Mouse (Mus musculus) CH12F3 (cell line): ENCODE results near the gene Cyp2c38.
"Not testable (repeated sequence)": the region's sequence is repeated elsewhere in the genome, so short reads cannot be mapped to it uniquely, and the experiment has no call there.

Experiments used
- in situ Hi-C: fragments of 300-500 bp; cut with MboI; formaldehyde crosslinking; loops from 2 replicates; pipeline ENCODE4 v1.14.3; 2020; ENCODE audit warnings: low sequenced_read_pairs

Cyp2c38 gene

DNA sequence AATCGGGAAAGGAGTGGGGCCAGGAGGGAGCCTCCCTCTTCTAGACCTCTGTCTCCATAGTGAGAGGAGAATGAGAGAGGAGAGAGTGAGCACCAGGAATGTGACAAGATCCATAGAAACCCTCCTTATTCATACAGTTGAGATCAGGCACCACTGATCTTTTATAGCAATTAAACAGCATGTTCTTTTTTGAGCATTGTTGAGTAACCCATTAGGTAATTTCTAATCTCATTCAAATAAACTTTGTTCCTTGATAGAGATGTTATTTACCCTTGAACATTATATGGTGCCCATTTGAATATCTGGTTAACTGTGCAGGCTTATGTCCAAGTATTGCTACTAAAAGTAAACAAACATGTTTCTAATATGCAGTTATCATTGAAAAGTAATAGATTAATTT is at the start of gene Cyp2c38:
Gene Cyp2c38, minus strand, starts transcription at position 135 of the 400 bp plus-strand sequence.
- in situ Hi-C loops = no loop called here

DNA sequence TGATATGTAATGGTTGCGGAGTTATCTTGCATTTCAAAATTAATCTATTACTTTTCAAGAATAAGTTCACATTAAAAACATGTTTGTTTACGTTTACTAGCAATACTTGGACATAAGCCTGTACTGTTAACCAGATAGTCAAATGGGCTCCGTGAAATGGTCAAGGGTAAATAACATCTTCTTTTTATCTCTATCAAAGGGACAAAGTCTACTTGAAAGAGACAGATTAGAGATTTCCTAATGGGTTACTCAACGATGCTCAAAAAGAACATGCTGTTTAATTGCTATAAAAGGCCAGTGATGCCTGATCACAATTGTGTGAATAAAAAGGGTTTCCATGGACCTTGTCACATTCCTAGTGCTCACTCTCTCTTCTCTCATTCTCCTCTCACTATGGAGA is 47.7 kb upstream of the Cyp2c38 start, which contains the start of gene Cyp2c39:
Gene Cyp2c39, plus strand, starts transcription at position 329 of the 400 bp plus-strand sequence.
- in situ Hi-C loops = no loop called here

DNA sequence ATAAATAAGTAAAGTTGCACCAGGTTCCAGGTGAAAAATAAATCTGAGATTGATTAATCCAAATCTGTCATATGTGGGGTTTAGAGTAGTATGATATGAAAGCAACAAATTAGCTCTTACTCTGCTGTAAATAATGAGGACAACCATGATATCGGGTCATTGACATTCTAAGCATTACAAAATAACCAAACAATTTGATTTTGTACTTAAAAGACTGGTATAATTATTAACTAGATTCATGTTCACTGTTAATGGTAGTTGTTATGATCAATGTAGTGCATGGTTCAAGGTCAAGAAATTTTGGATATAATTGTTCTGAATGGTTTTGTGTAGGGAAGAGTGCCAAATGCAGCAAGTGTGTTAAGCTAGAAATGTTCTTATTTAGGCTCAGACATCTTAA is 46.7 kb upstream of the Cyp2c38 start:
- in situ Hi-C loops = no loop called here

DNA sequence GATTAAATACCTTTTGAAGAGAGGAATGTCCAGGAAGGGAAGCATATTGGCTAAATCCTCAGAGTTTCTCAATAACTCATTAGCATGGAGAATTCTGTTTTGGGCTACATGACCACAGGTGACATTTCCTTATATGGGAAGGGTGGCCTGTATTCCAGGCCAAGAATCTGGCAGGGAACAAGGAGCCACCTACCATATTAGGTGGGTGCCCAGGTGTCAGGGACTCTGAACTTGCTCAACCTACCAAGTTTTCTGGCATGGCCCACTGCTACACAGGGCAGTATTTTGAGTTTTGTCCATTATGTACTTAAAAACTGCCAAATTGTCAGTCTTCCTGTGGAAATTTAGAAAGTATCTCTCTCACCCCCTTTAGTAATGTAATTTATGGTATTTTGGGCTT is 43.5 kb upstream of the Cyp2c38 start:
- in situ Hi-C loops = no loop called here

DNA sequence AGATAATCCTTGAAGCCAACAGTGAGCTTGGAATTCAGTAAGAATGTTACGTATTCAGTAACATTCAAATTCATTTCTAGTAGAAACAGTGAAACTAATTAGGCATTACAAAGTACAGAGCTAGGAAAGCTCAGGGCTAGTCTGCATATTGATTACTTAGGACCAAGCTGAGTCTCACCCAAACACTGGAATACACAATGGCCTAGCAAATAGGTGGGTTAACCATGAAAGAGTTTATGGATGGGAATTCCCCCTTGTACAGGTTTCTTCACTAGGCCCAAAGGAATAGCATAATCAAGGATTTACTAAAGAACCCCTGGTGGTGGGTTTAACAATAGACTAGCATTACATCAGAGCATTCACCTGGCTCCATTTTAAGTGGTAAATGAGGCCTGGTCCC is 21.1 kb upstream of the Cyp2c38 start:
- in situ Hi-C loops = not testable (repeated sequence)

DNA sequence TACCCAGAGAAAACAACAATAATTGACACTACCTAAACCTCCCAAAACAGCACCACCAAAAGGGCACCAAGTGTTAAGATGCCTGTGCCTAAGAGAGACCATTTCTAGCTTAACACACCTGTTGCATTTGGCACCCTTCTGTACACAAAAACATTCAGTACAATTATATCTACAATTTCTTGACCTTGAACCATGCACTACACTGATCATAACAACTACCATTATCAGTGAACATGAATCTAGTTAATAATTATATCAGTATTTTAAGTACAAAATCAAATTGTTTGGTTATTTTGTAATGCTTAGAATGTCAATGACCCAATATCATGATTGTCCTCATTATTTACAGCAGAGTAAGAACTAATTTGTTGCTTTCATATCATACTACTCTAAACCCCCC is 1.0 kb upstream of the Cyp2c38 start:
- in situ Hi-C loops = no loop called here
